Mouse (Mus musculus) heart, postnatal 25 days (tissue): ENCODE results near the gene Abca5. TPM values are rescaled to one million over a fixed set of nuclear protein-coding genes. Genes with fewer than 3 reads are reported as not detected.

Experiments used
- DNase-seq: peaks from one replicate; pipeline ENCODE4 v3.0.0; 2022; ENCODE audit warnings: low spot score
- intact Hi-C: fragments of 180-260 bp; cut with DNase I; formaldehyde crosslinking; loops from one replicate; pipeline ENCODE4 v1.15.1; 2025
- total RNA-seq, 2 experiments: library from RNA; stranded (reverse); gene quantifications; 2 replicates each; pipeline ENCODE4 v1.2.3; 2021

The Abca5 gene
- total RNA-seq, 2 experiments from 2014 or later = 7.1 to 8.1 TPM

GRCm38 (mm10) chr11:110232975-110233374 is 104.5 kb downstream of the Abca5 start:
- intact Hi-C loops = no loop called here
- no peak for DNase-seq

Other genes with a start within 250 kb of the Abca5 start
- gene Abca8a, start 241.7 kb downstream of the Abca5 start, total RNA-seq = 10 to 100 TPM; 39.1 to 57.6 TPM
- 10 to 100 TPM; 11.5 to 14.4 TPM for gene Abca9, start 169.5 kb downstream of the Abca5 start, total RNA-seq
- gene Abca6, start 85.9 kb downstream of the Abca5 start, total RNA-seq = 1 to 10 TPM; 5.9 to 8.3 TPM
- 1 to 10 TPM; 5.8 to 6.7 TPM for gene Map2k6, start 61.4 kb upstream of the Abca5 start, total RNA-seq